Mouse (Mus musculus) lung, adult 2 months (tissue): ENCODE measurements at regions not wholly inside any gene's neighbourhood (a gene's known extent, or its start where the extent isn't known, plus 50 kb on each side); places are given as distances from the start of the nearest gene placed in this dataset.
A peak's percentile ranks its signal among the peaks of the same experiment; 100 is the strongest.

Experiments used
- DNase-seq: peaks from one replicate; pipeline ENCODE4 v3.0.0; 2022
- H3K4me1 ChIP-seq: fragments of 200-500 bp; 2 replicates; pipeline ENCODE4 v1.6.1; 2011; ENCODE audit warnings: low read length; ENCODE audit not compliant: control insufficient read depth, insufficient read depth
- H3K4me3 ChIP-seq: fragments of 200-500 bp; replicated peaks from 2 replicates; pipeline ENCODE3; 2011; ENCODE audit warnings: low read depth, mild to moderate bottlenecking, control low read depth, low read length; ENCODE audit errors: extremely low read depth
- CTCF ChIP-seq: fragments of 200-500 bp; IDR thresholded peaks from 2 replicates; pipeline ENCODE4 v1.5.1; 2011; ENCODE audit warnings: mild to moderate bottlenecking, low read length, control low read depth; ENCODE audit not compliant: insufficient read depth
- POLR2A ChIP-seq: fragments of 200-500 bp; IDR thresholded peaks from 2 replicates; pipeline ENCODE4 v1.6.1; 2011; ENCODE audit warnings: low read depth, mild to moderate bottlenecking, control low read depth, low read length, borderline replicate concordance; ENCODE audit errors: extremely low read depth
- WGBS: fragments of 180-500 bp; shearing (Covaris S2); methylation state at CpG from one replicate; pipeline ENCODE4 v1.1.7; 2018; 5-methylcytosine and 5-hydroxymethylcytosine counted together

DNA sequence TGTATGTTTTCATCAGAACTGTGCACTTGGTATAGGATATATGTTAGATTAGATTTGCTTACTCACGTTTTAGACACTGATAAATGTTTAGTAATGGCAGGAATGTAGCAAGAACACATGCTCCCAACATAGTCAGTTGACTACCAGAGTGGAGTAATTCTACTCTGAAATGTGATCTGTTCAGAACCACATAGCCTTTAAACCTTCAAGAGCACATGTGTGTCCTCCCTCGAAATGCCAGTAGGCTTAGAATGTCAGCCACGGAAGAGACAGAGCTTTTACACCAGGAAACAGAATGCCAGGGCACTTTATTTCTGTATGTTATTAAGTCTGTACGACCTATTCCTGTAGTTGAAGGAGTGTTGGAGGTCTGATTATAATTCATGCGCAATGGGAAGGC lies 51.3 kb upstream of the Cd28 start:
- 79% methylated on average over 5 of the region's 5 CpGs for WGBS
- TF ChIP-seq CTCF (no peak), POLR2A (no peak)
- peaks cover 18% of the 10 kb centered on the region for H3K4me1 ChIP-seq
- no peak for DNase-seq
- H3K4me3 ChIP-seq = no peak overlapping the region

DNA sequence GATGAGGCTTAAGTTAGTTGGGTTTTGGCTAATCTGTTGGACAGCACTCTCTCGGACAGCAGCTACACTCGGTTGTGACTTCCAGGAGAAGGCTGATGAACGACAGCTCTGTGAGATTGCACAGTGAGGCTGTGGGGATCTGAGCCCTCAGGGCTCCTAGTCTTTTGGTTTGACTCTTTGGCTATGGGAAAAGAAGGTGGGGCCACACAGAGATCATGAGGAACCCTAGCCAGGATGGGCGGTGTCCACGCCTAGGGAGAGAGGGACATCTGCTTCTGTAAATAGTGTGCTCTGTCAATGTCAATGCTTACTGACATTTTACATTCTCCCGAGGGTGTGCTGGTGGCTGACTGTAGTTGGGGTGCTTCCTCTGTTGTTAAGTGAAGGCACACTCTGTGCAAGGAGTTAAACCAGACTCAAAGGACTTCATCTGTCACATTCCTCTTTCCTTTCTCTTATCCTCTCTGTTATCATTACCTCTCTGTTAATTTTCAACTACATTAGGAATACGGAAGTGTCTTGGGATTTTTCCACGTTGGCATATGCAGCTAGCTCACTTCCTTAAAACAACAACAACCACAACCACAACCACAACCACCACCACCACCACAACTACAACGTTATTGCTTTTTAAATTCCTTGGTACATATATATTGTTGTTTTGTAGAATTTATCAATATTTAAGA lies 54.2 kb upstream of the Cd28 start:
- H3K4me3 ChIP-seq = no peak overlapping the region
- 0 out of 2 replicates have a peak, but pooled peaks have one; percentile 7 for TF ChIP-seq POLR2A
- TF ChIP-seq CTCF = no peak
- DNase-seq = no peak
- H3K4me1 ChIP-seq = peaks cover 9% of the 10 kb centered on the region
- WGBS = 29% methylated on average over 9 of the region's 9 CpGs

DNA sequence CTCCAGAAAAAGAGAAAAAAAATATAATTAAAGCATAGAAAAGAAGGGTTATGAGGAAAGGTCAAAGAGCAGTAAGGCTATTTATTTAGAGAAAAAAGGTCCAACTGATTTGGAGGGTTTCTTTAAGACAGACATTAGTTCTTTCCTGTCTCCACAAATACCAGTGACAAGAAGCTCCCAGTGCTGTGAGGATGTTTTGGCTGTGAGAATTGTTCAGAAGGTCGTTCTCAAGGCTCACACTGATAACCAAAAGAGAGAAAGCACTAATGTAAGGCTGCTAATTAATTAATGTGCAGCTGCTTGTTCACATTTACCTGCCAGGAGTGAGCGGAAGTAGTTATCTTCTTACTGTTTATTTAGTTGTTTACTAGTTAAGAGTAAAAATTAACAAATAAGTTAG lies 54.7 kb upstream of the Cd28 start:
- no peak overlapping the region for H3K4me3 ChIP-seq
- H3K4me1 ChIP-seq = peaks cover 12% of the 10 kb centered on the region
- TF ChIP-seq CTCF (no peak), POLR2A (no peak)
- WGBS = 51% methylated on average over 2 of the region's 2 CpGs
- DNase-seq = no peak

DNA sequence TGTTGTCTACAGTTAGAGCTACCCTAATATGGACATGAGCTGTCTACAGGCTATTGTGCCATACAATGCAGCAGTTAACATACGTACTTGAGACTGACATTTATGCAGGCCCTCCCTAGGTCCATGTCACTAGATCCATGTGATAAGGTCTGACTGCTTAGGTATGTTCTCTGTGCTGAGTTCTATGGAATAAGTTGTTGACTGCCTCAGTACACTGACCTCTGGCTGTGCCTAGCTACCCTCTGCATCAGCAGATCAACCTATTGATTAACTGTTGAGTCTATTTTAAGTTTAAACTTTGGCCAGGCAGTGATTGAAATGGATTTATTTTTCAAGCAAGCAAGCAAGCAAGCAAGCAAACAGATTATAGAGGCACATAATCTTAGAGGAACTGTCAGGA lies 57.0 kb upstream of the Cd28 start:
- no peak for DNase-seq
- no peak for TF ChIP-seq POLR2A
- TF ChIP-seq CTCF = no peak
- Histone ChIP-seq H3K4me1 (peaks cover 16% of the 10 kb centered on the region), H3K4me3 (no peak overlapping the region)
- 93% methylated on average over 1 of the region's 1 CpGs for WGBS

DNA sequence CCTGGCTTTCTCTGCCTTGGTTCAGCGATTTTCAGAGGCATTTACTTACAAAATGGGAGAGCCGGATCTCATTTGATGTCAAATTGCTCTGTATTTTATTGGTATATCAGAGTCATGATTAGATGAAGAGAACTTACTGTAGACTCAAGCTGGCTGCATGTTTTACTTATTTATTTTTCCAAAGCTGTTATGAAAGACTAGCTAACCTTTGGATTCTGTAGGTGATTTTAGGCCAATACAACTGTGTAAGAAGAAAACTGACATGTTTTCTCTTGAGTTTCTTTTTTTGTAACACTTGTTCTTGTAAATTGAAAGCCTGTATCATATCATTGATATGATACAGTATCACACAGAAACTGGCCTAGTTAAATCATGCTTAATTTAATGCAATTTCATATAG lies 57.6 kb upstream of the Cd28 start:
- Histone ChIP-seq H3K4me1 (peaks cover 16% of the 10 kb centered on the region), H3K4me3 (no peak overlapping the region)
- 85% methylated on average over 2 of the region's 2 CpGs for WGBS
- no peak for DNase-seq
- TF ChIP-seq CTCF (no peak), POLR2A (no peak)

DNA sequence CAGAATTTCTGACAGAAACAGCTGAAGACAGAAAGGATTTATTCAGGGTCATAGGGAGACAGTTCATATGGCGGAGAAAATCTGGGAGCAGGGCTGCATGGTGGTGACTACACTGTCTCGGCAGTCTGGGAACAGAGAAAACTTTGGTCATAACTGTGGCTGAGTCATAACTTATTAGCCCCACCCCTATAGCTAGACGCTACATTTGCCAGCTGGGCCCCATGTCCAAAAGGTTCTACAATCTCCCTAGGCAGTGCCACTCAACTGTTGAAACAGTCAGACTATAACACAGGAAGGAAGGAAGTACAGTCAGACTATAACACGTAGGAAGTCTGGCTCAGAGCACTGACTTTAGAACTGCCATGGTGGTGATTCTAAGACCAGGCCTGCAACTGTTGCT lies 58.2 kb upstream of the Cd28 start:
- DNase-seq = no peak
- Histone ChIP-seq H3K4me3 (no peak overlapping the region), H3K4me1 (peaks cover 16% of the 10 kb centered on the region)
- TF ChIP-seq CTCF (no peak), POLR2A (no peak)
- 58% methylated on average over 4 of the region's 4 CpGs for WGBS

DNA sequence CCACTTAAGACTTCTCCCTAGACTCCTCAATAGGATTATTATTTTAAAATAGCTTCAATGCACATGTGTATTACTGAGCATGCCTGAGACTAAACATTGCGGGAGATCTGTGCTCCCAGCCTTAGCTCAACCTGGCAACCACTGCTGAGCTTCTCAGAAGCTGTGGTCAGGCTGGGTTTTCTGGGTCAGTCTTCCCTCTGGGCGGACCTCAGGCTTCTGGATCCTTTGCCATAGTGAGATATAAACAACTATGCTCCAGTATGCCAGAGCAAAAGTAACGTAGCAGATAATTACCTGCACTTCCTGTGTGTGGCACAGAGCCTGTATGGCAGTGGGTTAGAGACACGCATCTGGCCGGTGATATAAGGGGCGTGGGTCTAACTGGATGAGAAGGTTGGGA lies 59.1 kb upstream of the Cd28 start:
- H3K4me1 ChIP-seq = peaks cover 19% of the 10 kb centered on the region
- 40% methylated on average over 6 of the region's 6 CpGs for WGBS
- TF ChIP-seq CTCF = no peak
- no peak for TF ChIP-seq POLR2A
- no peak for DNase-seq
- no peak overlapping the region for H3K4me3 ChIP-seq

DNA sequence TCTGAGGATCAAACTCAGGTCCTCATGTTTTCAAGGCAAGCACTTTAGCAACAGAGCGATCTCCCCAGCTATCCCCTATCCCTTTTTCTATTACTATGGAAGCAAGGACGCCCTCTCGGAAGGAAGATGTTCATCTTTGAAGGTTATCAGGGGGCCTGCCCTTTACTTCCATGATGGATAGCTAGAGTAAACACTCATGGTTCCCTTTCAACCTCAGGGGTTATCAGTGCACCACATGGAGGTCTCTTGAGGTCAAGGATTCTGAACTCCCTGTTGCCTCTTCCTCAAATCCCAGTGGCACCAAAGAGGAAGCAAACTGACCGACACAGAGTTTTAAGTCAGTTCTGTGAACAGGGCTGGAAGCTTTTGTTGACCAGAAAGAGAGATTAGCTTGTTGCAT lies 59.6 kb upstream of the Cd28 start:
- TF ChIP-seq CTCF (no peak), POLR2A (no peak)
- no peak for DNase-seq
- 49% methylated on average over 4 of the region's 4 CpGs for WGBS

DNA sequence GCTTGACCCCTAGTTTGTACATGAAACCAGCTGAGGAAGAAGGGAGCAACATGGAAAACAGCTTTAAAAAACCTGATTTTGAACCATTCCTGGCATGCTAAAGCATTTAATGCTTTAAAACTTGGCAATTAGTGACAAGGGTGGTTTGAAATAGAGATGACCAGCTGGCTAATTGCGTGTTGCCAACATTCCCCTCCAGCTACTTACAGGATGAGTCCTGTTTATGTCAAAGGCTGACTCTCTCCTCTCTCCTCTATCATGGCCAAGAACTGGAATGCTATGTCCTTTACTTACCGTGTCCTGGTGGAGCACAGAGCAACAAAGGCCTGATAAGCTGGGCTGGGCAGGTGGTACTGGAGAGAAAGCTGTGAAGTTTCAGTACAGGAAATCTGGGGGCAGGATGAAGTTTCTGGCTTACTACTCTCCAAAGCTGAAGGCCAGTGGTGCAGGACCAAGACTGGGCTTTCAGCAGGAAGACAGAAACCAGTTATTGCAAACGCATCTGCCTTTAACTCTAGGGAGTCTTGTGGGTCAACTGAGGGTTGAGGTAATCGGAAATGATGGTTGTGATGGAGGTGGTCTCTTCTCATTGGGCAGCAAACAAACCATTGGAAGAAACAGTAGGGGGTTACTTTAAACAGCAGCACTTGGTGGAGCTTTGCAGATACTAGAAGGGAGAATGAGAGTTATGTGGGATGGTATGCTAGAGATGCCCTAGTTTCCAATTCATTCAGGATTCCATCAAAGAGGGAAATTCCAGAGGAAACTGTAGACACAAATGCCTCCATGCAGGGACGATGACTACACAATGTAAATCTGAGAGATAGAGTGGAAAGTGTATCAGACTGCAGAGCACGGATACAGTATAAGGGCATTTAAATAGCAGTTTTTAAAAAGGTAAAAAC lies 60.7 kb upstream of the Cd28 start:
- H3K4me3 ChIP-seq = no peak overlapping the region
- H3K4me1 ChIP-seq = peaks cover 20% of the 10 kb centered on the region
- DNase-seq = no peak
- 52% methylated on average over 6 of the region's 6 CpGs for WGBS
- TF ChIP-seq CTCF (no peak), POLR2A (no peak)

More for the DNA sequence above, 59.6 kb upstream of the Cd28 start:
- Histone ChIP-seq H3K4me3 (no peak overlapping the region), H3K4me1 (peaks cover 20% of the 10 kb centered on the region)
